Mouse (Mus musculus) c-Kit-negative CD71-positive TER-119-positive erythroid progenitor cells, embryonic 14.5 days (primary cell): ENCODE data around the gene Ubb.
"Not testable (repeated sequence)": the region's sequence is repeated elsewhere in the genome, so short reads cannot be mapped to it uniquely, and the experiment has no call there.

Experiments used
- DNase-seq: peaks from one replicate; pipeline ENCODE4 v3.0.0-alpha.2; 2013; ENCODE audit warnings: low read depth, low spot score

Gene Ubb

DNA sequence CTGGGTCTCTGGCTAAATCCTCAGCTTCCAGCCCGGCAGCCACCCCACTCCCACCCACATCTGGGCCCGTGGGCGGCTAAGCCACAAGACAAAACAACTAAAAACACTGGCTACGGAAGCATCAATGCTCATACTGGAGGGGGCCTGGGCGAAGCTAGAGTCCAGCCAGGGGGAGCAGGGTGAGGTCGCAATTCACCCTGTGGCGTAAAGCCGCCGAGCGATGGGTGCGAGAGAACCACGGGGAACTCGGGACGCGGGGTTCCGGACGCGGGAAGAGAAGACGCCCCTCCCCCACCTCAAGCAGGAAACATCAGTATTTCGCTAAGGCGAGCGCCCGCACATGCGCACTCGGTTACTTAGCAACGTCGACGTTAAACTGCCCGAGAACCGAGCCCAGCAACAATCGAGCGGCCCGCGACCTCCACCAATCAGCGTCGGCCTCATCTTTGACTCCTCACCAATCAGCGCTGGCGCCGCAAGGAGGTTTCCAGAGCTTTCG lies at the start of gene Ubb:
TSS of gene Ubb (plus strand) at position 445 of the 499 bp plus-strand sequence.
- peak; percentile 99 for DNase-seq

DNA sequence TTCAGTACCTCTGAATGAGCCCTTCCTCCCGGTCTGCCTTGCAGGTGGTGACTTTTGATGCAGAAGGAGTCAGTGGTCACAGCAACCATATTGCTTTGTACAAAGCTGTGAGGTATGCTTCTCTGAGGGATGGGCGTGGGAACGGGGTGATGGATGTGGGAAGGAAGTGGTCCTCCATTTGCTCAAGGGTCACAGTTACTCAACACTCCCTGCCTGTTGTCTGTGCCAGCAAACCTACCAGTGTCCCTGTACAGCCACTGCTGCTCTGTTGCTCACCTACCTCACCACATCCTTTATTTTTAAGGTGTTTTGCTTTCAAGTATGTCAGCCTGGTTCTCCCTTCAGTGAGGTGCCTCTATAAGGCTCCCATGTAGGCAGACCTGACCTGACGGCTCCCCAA lies 43.3 kb upstream of the Ubb start:
- DNase-seq: no peak

DNA sequence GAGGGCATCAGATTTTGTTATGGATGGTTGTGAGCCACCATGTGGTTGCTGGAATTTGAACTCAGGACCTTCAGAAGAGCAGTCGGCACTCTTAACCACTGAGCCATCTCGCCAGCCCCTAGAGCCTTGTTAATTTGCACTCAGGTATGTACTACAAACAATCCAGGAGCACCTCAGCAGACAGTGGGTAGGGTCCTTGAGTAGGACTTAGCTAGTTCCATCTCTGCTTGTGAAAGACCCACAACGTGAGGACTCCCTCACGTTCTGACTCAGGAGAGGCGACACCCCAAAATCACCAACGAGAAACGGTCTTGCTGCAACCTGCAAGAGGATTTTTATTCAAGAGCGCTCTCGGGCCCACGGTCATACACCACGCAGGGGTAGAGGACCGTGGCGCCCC lies 42.6 kb upstream of the Ubb start:
- DNase-seq: not testable (repeated sequence)

DNA sequence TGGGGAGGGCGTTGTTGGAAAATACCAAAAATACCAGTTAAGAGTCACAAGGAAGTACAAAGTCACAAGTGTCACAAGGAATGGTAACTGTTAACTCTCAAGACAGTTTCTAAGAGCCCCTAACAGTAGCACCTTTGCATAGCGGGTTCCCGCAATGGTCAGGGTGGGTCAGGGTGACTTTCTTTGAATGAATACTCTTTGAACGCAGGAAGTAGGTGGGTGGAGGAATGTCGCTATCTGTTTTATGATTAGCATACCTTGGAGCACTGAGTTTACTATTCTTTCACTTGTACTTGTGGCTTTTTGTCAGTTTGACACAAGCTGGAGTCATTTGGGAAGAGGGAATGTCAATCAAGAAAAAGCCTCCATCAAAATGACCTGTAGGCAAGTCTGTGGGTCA lies 42.2 kb upstream of the Ubb start:
- DNase-seq: not testable (repeated sequence)

DNA sequence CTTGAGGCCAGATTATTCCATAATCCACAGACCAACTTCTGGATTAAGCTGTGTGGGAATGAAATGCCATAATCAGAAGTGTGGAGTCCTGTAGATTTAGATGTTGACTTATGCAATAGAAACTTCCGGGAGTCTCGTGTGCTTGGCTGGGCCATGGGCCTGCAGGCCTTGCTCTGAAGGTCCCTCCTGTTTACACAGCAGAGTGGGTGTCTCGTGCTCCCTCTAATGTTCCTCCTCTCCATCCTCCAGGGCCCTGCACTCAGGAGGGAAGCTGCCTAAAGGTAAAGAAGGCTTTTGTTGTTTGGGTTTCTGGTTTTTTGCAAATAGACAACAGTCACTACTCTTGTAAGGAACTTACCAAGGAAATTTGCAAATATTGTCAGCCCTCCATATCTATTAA lies 41.4 kb upstream of the Ubb start:
- DNase-seq: no peak

DNA sequence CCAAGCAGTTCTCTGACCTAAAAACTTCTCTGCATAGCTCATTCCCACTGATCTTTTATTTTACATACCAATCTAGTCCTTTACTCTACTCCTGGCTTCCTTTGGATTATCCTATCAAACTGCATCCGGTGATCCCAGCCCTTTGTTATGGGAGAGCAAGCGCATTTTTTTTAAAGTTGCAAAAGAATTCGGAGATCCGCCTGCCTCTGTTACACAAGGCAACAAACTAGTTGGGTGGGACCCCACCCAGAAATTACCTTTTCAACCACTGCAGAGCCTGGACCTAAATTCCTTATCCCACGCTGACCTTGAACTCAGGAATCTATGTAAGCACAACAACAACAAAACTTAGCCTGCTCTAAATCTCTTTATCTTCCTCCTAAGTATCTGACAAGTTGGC lies 40.0 kb upstream of the Ubb start:
- no peak for DNase-seq

DNA sequence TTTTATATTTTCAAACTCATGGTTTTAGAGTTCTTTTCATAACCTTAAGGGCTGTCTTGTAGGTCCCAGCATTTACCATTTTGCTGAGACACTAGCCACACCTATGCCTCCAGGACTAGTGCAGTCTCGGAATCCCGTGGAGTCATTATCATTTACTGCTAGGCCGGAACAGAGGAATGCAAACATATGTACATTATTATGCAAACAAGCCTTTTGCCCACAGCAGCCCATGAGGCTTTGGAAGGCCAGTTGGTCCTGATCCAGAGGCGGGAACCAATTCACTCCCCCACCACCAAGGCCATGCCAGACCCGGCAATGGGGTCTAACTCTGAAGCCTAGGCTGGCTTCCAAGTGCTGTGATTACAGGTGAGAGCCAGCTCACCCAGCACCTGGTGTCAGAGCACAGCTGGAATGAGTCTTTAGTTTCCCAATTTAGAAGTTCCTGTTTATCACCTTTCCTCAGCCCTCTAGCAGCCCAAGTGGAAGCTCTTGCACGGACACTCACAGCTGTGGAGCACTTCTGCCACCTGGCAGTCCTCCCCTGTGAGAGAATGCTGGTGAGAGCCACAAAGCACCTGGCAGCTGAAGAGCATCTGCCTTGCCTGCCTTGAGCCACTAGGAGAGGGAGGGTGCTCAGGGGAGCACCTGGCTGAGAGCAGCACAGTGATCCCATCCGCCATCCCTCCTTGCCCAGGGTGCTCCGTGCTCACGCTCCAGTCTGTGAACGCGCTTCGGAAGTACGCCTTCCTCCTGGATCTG lies 39.3 kb upstream of the Ubb start:
- no peak for DNase-seq

DNA sequence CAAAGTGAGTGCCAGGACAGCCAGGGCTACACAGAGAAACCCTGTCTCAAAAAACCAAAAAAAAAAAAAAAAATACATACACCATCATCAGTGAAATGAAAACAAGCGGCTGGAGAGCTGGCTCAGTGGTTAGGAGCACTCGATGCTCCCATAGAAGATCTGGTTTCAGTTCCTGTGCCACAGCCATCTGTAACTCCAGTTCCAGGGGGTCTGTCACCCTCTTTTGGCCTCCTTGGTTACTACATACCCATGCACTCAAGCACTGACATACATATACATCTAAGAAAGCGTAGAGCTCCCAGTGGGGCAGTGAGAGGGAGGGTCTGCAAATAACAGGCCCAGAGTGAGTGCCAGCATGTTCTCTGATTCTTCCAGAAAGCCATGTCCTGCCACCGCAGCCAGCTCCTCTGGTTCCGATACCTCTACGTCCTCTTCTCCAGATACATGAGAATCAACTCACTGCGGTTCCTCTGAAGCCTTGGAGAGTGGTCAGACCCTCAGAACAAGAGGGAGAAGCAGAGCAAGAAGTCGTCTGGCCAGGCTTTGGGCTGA lies 38.4 kb upstream of the Ubb start:
- no peak for DNase-seq

DNA sequence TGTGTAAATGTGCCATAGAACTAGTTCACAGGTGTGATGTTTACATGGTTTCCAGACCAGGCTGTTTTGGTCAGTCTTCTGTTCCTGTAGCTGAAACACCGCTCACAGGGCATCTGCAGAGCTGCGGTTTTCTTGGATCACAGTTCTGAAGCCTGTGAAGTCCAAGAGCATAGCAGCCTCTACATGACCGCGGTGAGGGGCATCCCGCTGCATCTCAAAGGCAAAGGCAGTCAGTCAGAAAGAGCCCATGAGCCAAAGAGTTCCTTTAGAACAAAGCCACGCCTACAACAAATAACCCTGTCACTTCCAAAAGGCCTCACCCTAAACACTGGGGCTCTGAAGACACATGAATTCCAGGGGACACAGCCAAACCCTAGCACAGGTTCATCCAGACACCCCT lies 37.7 kb upstream of the Ubb start:
- DNase-seq: no peak

DNA sequence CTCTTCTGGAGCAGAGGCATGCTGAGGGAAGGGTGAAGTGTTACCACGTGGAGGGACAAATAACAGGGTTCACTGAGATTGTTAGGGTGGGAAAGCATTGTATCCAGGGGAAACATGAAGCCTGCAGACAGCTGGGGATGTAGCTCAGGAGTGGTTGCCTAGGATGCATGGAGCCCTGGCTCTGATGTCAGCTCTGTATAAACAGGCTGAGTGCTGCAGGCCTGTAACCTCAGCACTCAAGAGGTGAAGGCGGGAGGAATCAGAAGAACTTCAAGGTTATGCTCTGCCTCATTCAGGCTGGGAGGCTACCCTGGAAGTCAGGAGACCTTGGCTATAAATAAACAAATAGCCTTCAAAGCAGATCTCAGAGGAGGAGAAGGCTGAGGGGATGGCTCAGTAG lies 32.0 kb upstream of the Ubb start:
- no peak for DNase-seq

DNA sequence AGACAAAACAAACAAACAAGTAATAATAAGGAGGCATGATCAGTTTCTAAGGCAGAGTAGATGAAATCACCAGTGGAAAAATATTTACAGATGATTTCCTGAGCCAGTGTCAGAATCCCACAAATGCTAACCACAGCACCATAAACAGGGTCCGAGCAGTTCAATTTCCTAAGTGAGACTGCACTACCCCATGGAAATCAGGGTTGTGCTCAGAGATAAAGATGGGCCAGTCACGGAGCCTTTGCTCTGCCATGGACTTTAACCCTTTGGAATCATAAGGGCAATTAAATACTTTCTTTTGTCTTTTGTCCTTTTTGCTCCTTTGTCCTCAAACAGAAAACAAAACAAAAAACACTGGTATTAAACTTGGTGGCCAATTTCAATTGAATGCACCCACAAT lies 28.7 kb upstream of the Ubb start:
- no peak for DNase-seq

DNA sequence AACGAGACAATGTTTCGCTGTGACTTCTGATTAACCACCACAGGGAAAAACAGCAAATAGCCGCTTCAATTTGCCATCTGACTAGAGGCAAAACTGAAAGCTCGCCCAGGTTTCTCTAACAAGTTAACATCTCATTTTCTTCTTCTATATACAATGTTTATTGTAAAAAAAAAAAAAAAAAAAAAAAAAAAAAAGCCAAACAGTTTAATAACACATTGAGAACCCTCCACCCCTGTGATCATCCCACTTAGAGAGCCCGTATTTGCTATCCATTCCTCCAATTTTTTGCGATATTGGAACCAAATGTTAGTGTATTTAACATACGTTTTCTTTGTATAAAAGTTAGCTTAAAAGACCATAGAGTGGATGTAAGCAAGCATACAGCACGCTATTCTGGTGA lies 13.9 kb upstream of the Ubb start:
- DNase-seq: no peak

DNA sequence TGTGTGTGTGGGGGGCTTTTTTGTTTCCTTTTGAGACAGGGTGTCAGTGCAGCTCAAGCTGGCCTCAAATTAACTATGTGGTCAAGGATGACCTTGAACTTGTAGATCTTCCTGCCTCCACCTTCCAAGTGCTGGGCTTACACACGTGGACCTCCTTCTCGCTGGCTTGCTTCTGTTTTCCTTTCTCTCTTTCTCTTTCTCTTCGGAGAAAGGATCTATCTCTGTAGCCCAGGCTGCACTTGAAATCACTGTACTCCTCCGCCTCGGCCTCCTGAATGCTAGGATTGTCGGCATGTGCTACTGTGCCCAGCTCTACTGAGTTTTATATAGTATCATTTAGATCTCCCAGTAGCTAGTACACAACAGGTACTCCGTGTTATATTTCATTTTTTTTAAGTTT lies 13.4 kb upstream of the Ubb start:
- DNase-seq: no peak

DNA sequence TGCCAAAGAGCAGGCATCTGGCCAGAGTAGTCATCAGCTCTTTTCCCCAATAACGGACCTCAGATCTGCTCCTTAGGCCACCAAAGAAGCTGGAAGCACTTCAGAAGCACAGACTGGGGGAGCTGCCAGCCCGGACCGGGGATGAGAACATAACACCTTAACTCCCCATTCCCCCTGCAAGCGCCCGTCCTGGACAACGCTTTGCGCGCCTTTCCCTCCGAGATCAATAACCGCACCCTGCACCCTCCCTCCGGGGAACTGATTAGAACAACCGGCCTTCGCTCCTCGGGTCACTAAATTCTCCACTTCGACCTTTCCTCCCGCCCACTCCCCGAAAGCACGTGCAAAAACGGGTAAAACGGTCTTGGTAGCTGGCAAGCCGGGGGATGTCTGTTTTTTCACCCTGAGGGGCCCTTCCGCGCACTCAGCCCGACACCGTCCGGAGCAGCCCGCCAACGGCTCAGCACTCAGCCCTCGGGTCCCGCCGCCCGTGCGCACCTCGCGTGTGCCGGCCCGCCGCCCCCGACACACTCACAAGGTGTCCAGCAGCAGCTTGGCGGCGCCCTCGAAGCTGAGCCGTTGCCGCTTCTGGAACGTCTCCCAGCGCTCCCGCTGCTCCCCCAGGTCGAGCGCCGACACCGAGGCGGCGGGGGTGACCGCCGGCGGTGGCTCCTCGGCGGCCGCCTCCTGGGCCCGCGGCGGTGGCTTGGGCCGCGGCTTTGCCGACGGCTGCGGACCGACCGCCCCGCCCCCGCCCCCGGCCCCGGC lies 12.5 kb upstream of the Ubb start:
- DNase-seq: no peak

DNA sequence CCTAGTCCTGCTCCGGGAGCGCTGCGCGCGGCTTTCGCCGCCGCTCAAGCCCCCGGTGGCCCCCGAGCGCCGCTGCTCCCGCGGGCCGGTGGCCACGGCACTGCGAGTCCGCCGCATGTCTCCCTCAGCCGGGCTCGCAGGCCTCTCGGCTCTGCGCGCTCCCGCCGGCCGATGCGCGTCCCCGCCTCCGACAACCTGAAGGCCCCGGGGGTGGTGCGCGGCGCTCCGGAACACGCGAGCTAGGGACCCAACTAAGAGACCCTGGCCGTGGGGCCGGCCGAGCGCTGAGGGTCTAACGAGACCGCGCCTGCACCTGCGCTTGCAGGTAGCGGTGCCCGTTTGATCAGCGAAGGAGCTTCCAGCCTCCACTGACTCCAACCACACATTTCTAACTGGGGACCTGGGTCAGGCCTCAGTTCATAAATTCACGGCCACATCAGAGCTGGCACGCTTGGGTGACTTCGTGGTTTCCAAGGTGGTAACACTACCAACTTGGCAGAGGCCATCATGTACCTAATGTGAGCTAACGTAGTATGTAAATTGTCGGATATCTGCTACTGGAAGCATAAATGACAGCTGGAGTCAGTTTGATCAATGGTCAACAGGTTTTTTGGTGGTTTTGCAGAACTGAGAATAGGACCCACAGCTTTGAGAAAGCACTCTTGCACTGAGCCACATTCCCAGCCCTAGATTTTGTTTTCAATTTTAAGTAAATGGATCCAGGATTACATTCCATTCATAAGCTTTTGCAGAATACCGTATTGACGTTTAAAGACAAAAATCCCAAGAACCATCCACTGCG lies 11.7 kb upstream of the Ubb start, which contains the start of gene Cenpv:
TSS of gene Cenpv (minus strand) at position 173 of the 802 bp plus-strand sequence.
- DNase-seq: no peak

DNA sequence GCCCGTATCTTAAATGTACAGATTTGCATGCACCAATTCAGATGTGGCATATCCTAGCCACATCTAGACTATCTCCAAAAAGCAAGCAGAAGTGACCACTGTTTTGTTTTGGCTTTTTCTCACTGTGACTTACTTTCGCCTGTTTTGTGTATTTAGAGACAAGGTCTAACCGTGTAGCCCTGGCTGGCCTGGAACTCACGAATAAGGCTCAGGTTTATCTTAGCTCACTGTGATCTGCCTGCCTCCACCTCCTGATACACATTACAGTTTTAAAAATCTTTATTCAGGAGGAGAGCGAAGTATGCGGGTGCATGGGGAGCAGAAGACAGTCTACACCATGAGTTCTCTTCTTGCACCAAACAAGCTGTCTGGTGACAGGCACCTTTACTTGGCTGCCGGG lies 10.8 kb upstream of the Ubb start:
- no peak for DNase-seq

DNA sequence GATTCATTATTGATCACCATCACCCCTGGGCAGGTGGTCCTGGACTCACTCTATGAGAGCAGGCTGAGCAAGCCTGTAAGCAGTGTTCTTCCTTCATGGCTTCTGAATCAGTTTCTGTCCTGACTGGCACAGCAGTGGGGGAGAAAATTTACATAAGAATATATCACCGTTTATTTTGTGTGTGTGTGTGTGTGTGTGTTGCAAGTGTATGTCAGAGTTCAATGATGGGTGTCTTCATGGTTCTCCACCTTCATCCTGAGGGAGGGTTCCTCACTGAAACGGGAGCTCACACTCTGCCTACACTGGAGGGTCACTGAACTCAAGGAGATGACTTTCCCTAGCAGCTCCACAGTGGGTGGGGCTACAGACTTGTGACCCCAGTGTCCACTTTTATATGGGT lies 10.0 kb upstream of the Ubb start:
- DNase-seq: no peak

DNA sequence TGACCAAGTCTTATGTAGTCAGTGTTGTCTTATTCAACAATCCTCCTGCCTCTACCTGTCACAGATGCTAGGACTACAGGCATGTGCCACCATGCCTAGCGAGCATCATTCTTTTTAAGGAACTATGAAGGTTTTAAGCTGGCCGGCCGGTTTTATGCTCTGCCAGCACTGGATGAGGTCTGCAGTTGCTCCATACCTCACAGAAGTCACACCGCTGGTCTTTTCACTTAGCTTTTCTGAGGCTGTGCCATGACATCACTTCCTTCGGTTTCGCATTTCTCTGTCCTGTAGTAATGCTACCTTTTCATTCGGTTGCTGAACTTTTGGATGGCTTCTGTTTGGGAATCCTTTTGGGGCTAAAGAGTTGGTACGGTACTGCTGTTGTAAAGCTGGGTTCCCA lies 9.4 kb upstream of the Ubb start:
- DNase-seq: no peak

DNA sequence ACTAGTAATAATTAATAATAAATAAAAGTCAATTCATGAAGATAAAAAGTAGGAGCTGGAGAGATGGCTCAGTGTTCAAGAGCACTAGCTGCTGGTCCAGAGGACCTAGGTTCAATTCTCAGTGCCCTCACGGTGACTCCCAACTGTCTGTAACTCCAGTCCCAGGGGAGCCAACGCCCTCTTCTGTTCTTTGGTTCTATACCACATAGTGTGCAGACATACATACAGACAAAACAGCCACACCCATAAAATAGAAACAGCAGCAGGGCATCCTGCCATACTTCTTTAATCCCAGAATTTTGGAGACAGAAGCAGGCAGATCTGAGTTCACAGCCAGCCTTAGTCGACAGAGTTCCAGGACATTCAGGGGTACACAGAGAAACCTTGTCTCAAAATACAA lies 7.0 kb upstream of the Ubb start:
- DNase-seq: no peak

DNA sequence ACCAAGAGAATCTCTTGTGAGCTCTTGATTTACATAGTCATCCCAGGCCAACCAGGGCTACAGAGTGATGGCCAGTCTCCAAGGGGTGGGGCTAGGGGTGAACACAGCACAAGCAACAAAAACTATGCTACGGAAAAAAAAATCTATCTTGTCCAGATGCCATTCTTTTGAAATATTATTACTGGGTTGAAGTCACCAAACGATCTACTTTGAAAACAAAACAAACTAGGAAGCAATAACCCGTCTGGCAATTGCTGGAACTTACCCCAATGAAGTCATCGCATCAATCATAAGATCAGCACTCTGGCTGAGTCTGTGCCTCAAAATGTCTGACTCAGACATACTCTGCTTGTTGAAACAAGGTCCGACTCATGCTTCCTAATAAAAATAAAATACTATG lies 1.2 kb upstream of the Ubb start:
- peak; percentile 55 for DNase-seq

DNA sequence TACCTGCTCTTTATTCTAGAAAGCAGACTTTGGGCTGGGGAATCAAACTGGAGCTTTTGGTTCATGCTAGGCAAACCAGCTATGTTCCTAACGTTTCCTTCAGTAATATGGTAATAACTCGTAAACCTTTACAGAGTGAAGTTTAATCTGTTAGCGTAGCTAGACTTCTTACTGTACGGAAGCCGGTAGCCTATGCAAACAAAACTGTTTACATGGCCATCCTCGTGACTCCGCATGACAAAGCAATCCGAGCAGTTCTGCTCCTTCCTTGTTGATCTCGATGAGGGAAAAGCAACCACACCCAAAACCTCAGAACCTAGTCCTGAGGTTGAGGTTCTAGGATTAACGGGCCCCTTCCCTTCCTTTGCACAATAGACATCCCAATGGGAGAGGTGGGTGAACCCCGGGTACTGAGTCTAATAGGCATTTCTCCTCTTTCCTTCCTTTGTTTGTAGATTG lies 715 bp upstream of the Ubb start:
- DNase-seq: peak; percentile 87
